Comparison of ENCODE assay signal across 28 mouse cellular contexts in the genomic region with DNA sequence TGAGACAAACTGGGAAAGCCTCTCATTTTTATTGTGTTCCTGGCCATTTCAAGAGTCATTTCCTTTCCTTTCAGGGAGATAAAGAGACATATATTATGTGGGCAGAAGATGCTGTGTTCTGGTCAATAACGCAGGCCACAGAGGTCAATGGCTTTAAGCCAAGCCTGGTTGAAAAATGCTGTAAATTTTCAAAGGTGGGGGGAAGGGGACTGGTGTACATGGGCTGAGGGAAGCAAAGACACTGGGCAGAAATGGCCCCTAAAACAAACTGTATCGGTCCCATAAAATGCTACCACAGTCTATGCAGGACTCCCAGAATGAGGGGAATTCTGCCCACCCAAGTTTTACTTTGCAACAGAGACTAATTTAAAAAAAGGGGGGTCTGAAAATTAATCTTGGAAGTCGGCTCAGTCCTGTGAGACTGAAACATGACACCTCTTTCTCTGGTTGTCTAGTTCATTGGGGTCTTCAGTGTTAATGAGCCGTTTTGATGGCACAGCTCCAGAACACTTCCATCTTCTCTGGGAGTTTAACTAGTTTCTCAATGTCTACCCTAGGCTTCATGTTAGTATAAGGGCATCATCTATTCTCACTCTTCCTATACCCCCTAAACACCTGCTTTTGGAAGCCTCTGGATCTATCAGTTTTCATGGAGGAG.
DNase-seq lines count a peak whose midpoint lies in the region; ATAC-seq and TF ChIP-seq lines count a peak whose summit lies in the region.
"Had no signal": no experiment of that assay in that cellular context is flagged by ENCODE, and none has a peak within 500 bp of the region (broad histone marks: within the 10 kb centered on the region; RNA-seq: fewer than 3 reads in every experiment).

No protein-coding gene starts in this region.

- no peak for TF ChIP-seq CTCF in lung, adult 2 months (IDR thresholded peaks at IDR 0.05; ENCODE audit: insufficient read depth, low read length)

- ATAC-seq in neural tube, embryonic 11.5 days (ENCODE audit: insufficient read depth, low FRiP score, low TSS enrichment), result peak; percentile 53
- ATAC-seq in neural tube, embryonic 13.5 days (ENCODE audit: low read depth), result peak; percentile 32; the same call in 1 of the 2 replicates
- ATAC-seq: forebrain, embryonic 14.5 days; intestine, embryonic 16.5 days; lung, postnatal 0 days had no signal

- no peaks in the 10 kb centered on the region for H3K36me3 ChIP-seq in neural tube, embryonic 11.5 days (ENCODE audit: control insufficient read depth, insufficient read depth, low read length)
- no peaks in the 10 kb centered on the region for H3K36me3 ChIP-seq in neural tube, embryonic 13.5 days
- H3K36me3 ChIP-seq: G1E; hindbrain, embryonic 13.5 days; limb, embryonic 12.5 days; liver, embryonic 15.5 days; stomach, embryonic 15.5 days had no signal

- H3K4me1 ChIP-seq in neural tube, embryonic 11.5 days (ENCODE audit: control insufficient read depth, insufficient read depth, low read length), result peaks cover 13% of the 10 kb centered on the region
- H3K4me1 ChIP-seq in neural tube, embryonic 13.5 days (replicated peaks), result peaks cover 33% of the 10 kb centered on the region
- no peaks in the 10 kb centered on the region for H3K4me1 ChIP-seq in lung, adult 2 months (ENCODE audit: control insufficient read depth, insufficient read depth, low read length)
- H3K4me1 ChIP-seq: liver, embryonic 15.5 days; megakaryocyte, embryonic 14.5 days; stomach, embryonic 15.5 days had no signal

- WGBS in neural tube, embryonic 11.5 days, result 15% methylated on average over 4 of the region's 4 CpGs
- 10% methylated on average over 4 of the region's 4 CpGs for WGBS in neural tube, embryonic 13.5 days
- 63% methylated on average over 4 of the region's 4 CpGs for WGBS in lung, adult 2 months

- no peak overlapping the region for H3K27ac ChIP-seq in neural tube, embryonic 11.5 days (ENCODE audit: low read depth, low read length)
- no peak overlapping the region for H3K27ac ChIP-seq in neural tube, embryonic 13.5 days (replicated peaks)
- H3K27ac ChIP-seq: hindbrain, embryonic 13.5 days; limb, embryonic 12.5 days; liver, embryonic 15.5 days; stomach, embryonic 15.5 days had no signal

- H3K4me3 ChIP-seq in neural tube, embryonic 11.5 days (ENCODE audit: low read depth, low read length), result no peak overlapping the region
- no peak overlapping the region for H3K4me3 ChIP-seq in neural tube, embryonic 13.5 days
- no peak overlapping the region for H3K4me3 ChIP-seq in lung, adult 2 months (replicated peaks; ENCODE audit: extremely low read depth, low read depth, low read length)
- H3K4me3 ChIP-seq: hindbrain, embryonic 13.5 days; limb, embryonic 12.5 days; liver, embryonic 15.5 days; megakaryocyte, embryonic 14.5 days; stomach, embryonic 15.5 days had no signal

- no peak overlapping the region for H3K9ac ChIP-seq in neural tube, embryonic 11.5 days (ENCODE audit: low read length)
- H3K9ac ChIP-seq in neural tube, embryonic 13.5 days, result no peak overlapping the region
- H3K9ac ChIP-seq: hindbrain, embryonic 13.5 days; limb, embryonic 12.5 days; liver, embryonic 15.5 days; stomach, embryonic 15.5 days had no signal

- no peaks in the 10 kb centered on the region for H3K9me3 ChIP-seq in neural tube, embryonic 11.5 days (ENCODE audit: control insufficient read depth, low read length)
- H3K9me3 ChIP-seq in neural tube, embryonic 13.5 days, result no peaks in the 10 kb centered on the region
- H3K9me3 ChIP-seq: G1E; hindbrain, embryonic 13.5 days; limb, embryonic 12.5 days; liver, embryonic 15.5 days; megakaryocyte, embryonic 14.5 days; stomach, embryonic 15.5 days had no signal

- no peak overlapping the region for H3K4me2 ChIP-seq in neural tube, embryonic 11.5 days (ENCODE audit: low read depth)
- no peak overlapping the region for H3K4me2 ChIP-seq in neural tube, embryonic 13.5 days
- H3K4me2 ChIP-seq: heart, embryonic 11.5 days; hindbrain, embryonic 13.5 days; limb, embryonic 12.5 days; liver, embryonic 15.5 days; stomach, embryonic 15.5 days had no signal

- no peak for TF ChIP-seq POLR2A in lung, adult 2 months (IDR thresholded peaks at IDR 0.05; ENCODE audit: borderline replicate concordance, extremely low read depth, low read depth, low read length)

- intact Hi-C loops in heart, postnatal 14 days (cut with DNase I), result no loop called here

- no peaks in the 10 kb centered on the region for H3K27me3 ChIP-seq in neural tube, embryonic 11.5 days (ENCODE audit: control insufficient read depth, insufficient read depth, low read length)
- no peaks in the 10 kb centered on the region for H3K27me3 ChIP-seq in neural tube, embryonic 13.5 days
- H3K27me3 ChIP-seq: hindbrain, embryonic 13.5 days; liver, embryonic 15.5 days; megakaryocyte, embryonic 14.5 days; stomach, embryonic 15.5 days had no signal

- DNase-seq in heart, adult 11 months, result peak; percentile 55
- DNase-seq in heart, postnatal 14 days, result no peak
- DNase-seq in kidney, postnatal 10 days, result peak; percentile 42
- no peak for DNase-seq in kidney, adult 8-10 months
- no peak for DNase-seq in neural tube, embryonic 11.5 days (ENCODE audit: low spot score)
- DNase-seq in neural tube, embryonic 10.5 days (ENCODE audit: extremely low spot score, low spot score), result no peak
- no peak for DNase-seq in lung, adult 2 months
- DNase-seq: adrenal gland, adult 8-10 months; cerebellum, adult 11-12 months; cerebellum, adult 9-11 months; gastrocnemius, postnatal 25 days; heart, adult 18-20 months; heart, postnatal 4 days; layer of hippocampus, adult 9-11 months; lung, postnatal 4 days; midbrain, embryonic 14.5 days; right cerebral cortex, postnatal 25 days had no signal

Comparison
In these comparisons a context has a peak if more than half of its experiments do, and no peak if none do; other contexts are left out.
1. DNase-seq: peak in heart, adult 11 months (single experiment) and kidney, postnatal 10 days (single experiment); none in heart, postnatal 14 days (0 of 2), kidney, adult 8-10 months (0 of 2), neural tube, embryonic 11.5 days (single experiment), neural tube, embryonic 10.5 days (single experiment) and lung, adult 2 months (single experiment).